Mouse (Mus musculus): ENCODE data around the gene 1300017J02Rik.

The 1300017J02Rik gene

DNA sequence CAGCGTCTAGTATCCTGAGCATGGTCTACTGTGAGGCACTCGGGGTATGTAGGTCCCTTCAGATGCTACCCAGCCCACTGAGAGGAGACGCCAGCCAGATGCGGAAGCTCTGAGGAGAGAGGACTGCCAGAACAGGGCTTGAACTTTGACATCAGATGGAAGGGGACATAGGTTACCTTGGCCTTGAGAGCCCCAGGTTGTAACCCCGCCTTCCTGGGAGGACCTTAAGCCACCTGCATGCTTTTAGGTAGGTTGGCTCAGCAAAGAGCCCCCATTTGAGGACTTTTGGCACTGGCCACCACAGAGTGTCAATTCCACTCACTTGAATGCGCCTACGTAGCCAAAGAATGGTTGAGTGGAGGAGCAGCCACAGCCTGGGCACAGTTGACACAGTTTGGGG lies 80.2 kb downstream of the 1300017J02Rik start:
- H3K4me1 ChIP-seq (replicated peaks; ENCODE audit: low read depth, low read length), result peaks cover 23% of the 10 kb centered on the region
- H3K4me3 ChIP-seq (replicated peaks; ENCODE audit: low read length), result no peak overlapping the region
- H3K27me3 ChIP-seq (ENCODE audit: insufficient read depth, low read length), result peaks cover 31% of the 10 kb centered on the region
- H3K36me3 ChIP-seq (ENCODE audit: insufficient read depth, low read length), result no peaks in the 10 kb centered on the region
- TF ChIP-seq NANOG (IDR thresholded peaks at IDR 0.05; ENCODE audit: borderline replicate concordance, low read length) (no peak), CTCF (conservative IDR thresholded peaks at IDR 0.05; ENCODE audit: low read length) (no peak), POU5F1 (IDR thresholded peaks at IDR 0.05; ENCODE audit: borderline replicate concordance, low read length) (no peak)
- no peaks in the 10 kb centered on the region; the same call in 1 of the 2 replicates for H3K9me3 ChIP-seq (ENCODE audit: low read length)

DNA sequence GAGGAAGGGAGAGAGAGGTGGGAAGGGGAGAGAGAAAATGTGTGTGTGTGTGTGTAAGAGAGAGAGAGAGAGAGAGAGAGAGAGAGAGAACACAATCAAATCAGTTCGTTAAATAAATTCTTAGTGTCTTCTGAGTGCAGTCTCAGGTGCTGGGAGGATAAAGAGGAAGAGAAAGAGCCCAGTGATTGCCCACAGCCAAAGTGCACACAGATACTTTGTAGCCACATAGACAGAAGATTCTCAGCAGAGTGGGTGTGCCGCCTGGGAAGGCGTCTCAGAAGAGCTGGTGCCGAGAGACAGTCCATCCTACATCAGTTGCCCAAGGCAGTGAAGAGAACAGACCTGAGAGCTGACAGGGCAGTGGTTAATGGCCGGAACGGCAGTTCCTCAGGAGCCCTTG lies 90.6 kb downstream of the 1300017J02Rik start:
- Histone ChIP-seq H3K9me3 (ENCODE audit: low read length) (no peaks in the 10 kb centered on the region), H3K4me3 (replicated peaks; ENCODE audit: low read length) (no peak overlapping the region), H3K4me1 (replicated peaks; ENCODE audit: low read depth, low read length) (peaks cover 4% of the 10 kb centered on the region; the same call in 1 of the 2 replicates), H3K27me3 (ENCODE audit: insufficient read depth, low read length) (peaks cover 38% of the 10 kb centered on the region), H3K36me3 (ENCODE audit: insufficient read depth, low read length) (no peaks in the 10 kb centered on the region)
- TF ChIP-seq NANOG (IDR thresholded peaks at IDR 0.05; ENCODE audit: borderline replicate concordance, low read length) (no peak), CTCF (conservative IDR thresholded peaks at IDR 0.05; ENCODE audit: low read length) (no peak), POU5F1 (IDR thresholded peaks at IDR 0.05; ENCODE audit: borderline replicate concordance, low read length) (no peak)

GRCm38 (mm10) chr9:103213631-103214030 lies 91.3 kb downstream of the 1300017J02Rik start:
- peaks cover 39% of the 10 kb centered on the region for H3K27me3 ChIP-seq (ENCODE audit: insufficient read depth, low read length)
- peaks cover 10% of the 10 kb centered on the region for H3K4me1 ChIP-seq (replicated peaks; ENCODE audit: low read depth, low read length)
- H3K4me3 ChIP-seq (replicated peaks; ENCODE audit: low read length), result no peak overlapping the region
- no peaks in the 10 kb centered on the region for H3K36me3 ChIP-seq (ENCODE audit: insufficient read depth, low read length)
- no peaks in the 10 kb centered on the region for H3K9me3 ChIP-seq (ENCODE audit: low read length)
- TF ChIP-seq NANOG (IDR thresholded peaks at IDR 0.05; ENCODE audit: borderline replicate concordance, low read length) (no peak), CTCF (conservative IDR thresholded peaks at IDR 0.05; ENCODE audit: low read length) (no peak), POU5F1 (IDR thresholded peaks at IDR 0.05; ENCODE audit: borderline replicate concordance, low read length) (no peak)

GRCm38 (mm10) chr9:103212654-103213420 lies 92.0 kb downstream of the 1300017J02Rik start:
- TF ChIP-seq NANOG (IDR thresholded peaks at IDR 0.05; ENCODE audit: borderline replicate concordance, low read length), result no peak
- no peak for TF ChIP-seq POU5F1 (IDR thresholded peaks at IDR 0.05; ENCODE audit: borderline replicate concordance, low read length)
- no peak for TF ChIP-seq CTCF (conservative IDR thresholded peaks at IDR 0.05; ENCODE audit: low read length)
- Histone ChIP-seq H3K9me3 (ENCODE audit: low read length) (no peaks in the 10 kb centered on the region), H3K27me3 (ENCODE audit: insufficient read depth, low read length) (peaks cover 39% of the 10 kb centered on the region), H3K36me3 (ENCODE audit: insufficient read depth, low read length) (no peaks in the 10 kb centered on the region), H3K4me3 (replicated peaks; ENCODE audit: low read length) (peak overlapping the region; percentile 63), H3K4me1 (replicated peaks; ENCODE audit: low read depth, low read length) (peaks cover 14% of the 10 kb centered on the region)

DNA sequence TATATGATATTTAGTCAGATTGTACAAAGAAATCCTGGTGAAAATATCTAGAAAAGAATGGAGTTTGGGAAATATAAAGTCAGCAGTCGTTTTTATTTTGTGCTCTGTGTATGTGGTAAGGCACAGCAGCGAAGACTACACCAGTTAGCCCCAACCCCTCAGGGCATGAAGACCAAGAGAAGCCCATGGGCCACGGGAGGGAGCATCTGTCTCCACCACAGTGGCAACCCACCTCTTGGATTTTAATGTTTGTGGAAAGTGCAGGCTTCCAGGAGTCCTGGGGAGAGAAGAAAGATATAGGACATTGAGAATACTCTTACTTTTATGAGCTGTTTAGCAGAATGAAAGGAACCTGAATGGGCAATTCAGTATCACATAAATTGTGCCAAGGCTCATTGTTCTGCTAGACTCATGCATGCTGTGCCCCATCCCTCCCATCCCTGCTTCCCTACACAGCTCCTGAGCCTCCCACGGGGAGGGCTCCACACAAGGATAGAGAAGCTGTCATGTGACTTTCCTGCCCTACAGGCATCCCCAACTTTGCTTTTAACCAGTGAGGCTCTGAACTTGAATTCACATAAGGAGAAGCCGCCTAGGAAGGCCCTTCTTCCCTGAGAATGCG lies 96.0 kb downstream of the 1300017J02Rik start:
- Histone ChIP-seq H3K9me3 (ENCODE audit: low read length) (peaks cover 5% of the 10 kb centered on the region), H3K27me3 (ENCODE audit: insufficient read depth, low read length) (peaks cover 31% of the 10 kb centered on the region), H3K4me1 (replicated peaks; ENCODE audit: low read depth, low read length) (peaks cover 21% of the 10 kb centered on the region), H3K4me3 (replicated peaks; ENCODE audit: low read length) (no peak overlapping the region), H3K36me3 (ENCODE audit: insufficient read depth, low read length) (no peaks in the 10 kb centered on the region)
- TF ChIP-seq NANOG (IDR thresholded peaks at IDR 0.05; ENCODE audit: borderline replicate concordance, low read length) (peak; percentile 58; the same call in 1 of the 2 replicates), POU5F1 (IDR thresholded peaks at IDR 0.05; ENCODE audit: borderline replicate concordance, low read length) (no peak), CTCF (conservative IDR thresholded peaks at IDR 0.05; ENCODE audit: low read length) (no peak)

GRCm38 (mm10) chr9:103207846-103208245 lies 97.0 kb downstream of the 1300017J02Rik start:
- Histone ChIP-seq H3K27me3 (ENCODE audit: insufficient read depth, low read length) (peaks cover 24% of the 10 kb centered on the region), H3K36me3 (ENCODE audit: insufficient read depth, low read length) (no peaks in the 10 kb centered on the region), H3K4me1 (replicated peaks; ENCODE audit: low read depth, low read length) (peaks cover 21% of the 10 kb centered on the region), H3K9me3 (ENCODE audit: low read length) (peaks cover 6% of the 10 kb centered on the region), H3K4me3 (replicated peaks; ENCODE audit: low read length) (no peak overlapping the region)
- TF ChIP-seq CTCF (conservative IDR thresholded peaks at IDR 0.05; ENCODE audit: low read length), result peak; percentile 65
- TF ChIP-seq NANOG (IDR thresholded peaks at IDR 0.05; ENCODE audit: borderline replicate concordance, low read length), result no peak

DNA sequence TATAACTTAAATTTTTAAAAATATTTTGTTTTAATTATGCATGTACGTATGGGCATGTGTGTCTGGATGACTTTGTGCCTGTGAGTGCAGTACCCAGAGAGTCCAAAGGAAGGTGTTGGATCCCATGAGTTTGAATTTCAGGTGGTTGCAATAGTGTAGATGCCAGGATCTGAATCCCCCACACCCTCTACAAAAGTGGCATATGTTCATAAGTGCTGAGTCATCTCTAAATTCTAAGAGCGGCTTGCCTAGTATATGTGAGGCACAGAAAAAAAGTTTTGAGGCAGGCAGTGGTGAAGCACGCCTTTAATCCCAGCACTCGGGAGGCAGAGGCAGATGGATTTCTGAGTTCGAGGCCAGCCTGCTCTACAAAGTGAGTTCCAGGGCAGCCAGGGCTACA lies 99.1 kb downstream of the 1300017J02Rik start:
- TF ChIP-seq NANOG (IDR thresholded peaks at IDR 0.05; ENCODE audit: borderline replicate concordance, low read length), result no peak
- no peak for TF ChIP-seq POU5F1 (IDR thresholded peaks at IDR 0.05; ENCODE audit: borderline replicate concordance, low read length)
- no peak for TF ChIP-seq CTCF (conservative IDR thresholded peaks at IDR 0.05; ENCODE audit: low read length)
- H3K4me3 ChIP-seq (replicated peaks; ENCODE audit: low read length), result no peak overlapping the region
- H3K4me1 ChIP-seq (replicated peaks; ENCODE audit: low read depth, low read length), result peaks cover 24% of the 10 kb centered on the region
- H3K36me3 ChIP-seq (ENCODE audit: insufficient read depth, low read length), result no peaks in the 10 kb centered on the region
- 0 out of 2 replicates have a peak, but pooled peaks cover 11% of the 10 kb centered on the region for H3K27me3 ChIP-seq (ENCODE audit: insufficient read depth, low read length)
- H3K9me3 ChIP-seq (ENCODE audit: low read length), result peaks cover 6% of the 10 kb centered on the region

GRCm38 (mm10) chr9:103201561-103202260 lies 103.2 kb downstream of the 1300017J02Rik start, which contains the start of gene Srprb:
Gene Srprb, minus strand, starts transcription at chr9:103202137.
- Histone ChIP-seq H3K36me3 (ENCODE audit: insufficient read depth, low read length) (peaks cover 35% of the 10 kb centered on the region), H3K9me3 (ENCODE audit: low read length) (peaks cover 6% of the 10 kb centered on the region), H3K4me1 (replicated peaks; ENCODE audit: low read depth, low read length) (peaks cover 15% of the 10 kb centered on the region), H3K27me3 (ENCODE audit: insufficient read depth, low read length) (no peaks in the 10 kb centered on the region), H3K4me3 (replicated peaks; ENCODE audit: low read length) (peak within 1 kb of the TSS; percentile 91)
- TF ChIP-seq POU5F1 (IDR thresholded peaks at IDR 0.05; ENCODE audit: borderline replicate concordance, low read length) (no peak), CTCF (conservative IDR thresholded peaks at IDR 0.05; ENCODE audit: low read length) (no peak), NANOG (IDR thresholded peaks at IDR 0.05; ENCODE audit: borderline replicate concordance, low read length) (no peak)
